Mouse (Mus musculus): ENCODE results near the gene Tns3. TPM values are rescaled to one million over a fixed set of nuclear protein-coding genes. Genes with fewer than 3 reads are reported as not detected.

Gene Tns3
- polyA plus RNA-seq, 1 experiment from 2014 or later: 8.8 TPM

DNA sequence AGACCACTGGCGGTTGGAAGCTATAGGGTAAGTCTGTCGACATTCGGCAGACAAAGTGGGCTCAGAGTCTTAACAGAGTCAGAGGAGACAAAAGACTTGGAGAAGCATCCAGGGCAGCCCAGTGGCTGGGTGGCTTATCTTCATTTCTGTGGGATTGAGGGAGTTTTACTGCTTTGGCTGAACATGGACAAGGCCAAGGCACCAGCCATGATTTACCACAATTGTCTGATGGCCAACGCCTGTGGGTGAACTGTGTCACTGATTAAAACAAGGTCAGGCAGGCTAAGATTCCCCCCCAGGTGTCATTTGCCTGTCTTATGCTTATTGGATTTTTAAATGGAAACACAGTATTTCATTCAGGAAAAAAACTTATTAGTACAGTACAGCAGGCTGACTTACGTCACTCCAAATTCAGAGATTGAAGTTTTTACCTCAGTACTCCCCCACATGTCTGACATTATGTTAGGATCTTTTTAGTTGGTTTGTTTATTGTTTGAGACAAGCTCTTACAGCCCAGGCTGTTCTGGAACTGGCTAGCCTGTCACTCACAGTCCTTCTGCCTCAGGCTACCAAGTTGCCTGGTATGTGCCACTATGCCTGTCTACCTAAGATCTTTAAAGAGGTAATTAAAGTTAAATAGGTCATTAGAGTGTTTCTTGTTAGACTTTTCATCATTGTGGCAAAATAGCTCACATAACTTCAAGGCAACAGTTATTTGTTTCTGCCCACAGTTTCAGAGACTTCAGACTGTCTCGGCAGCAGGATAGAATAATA, 11.6 kb upstream of the Tns3 start:
- 86% methylated on average over 6 of the region's 6 CpGs for WGBS
- Histone ChIP-seq H3K27ac (ENCODE audit: low read depth, low read length) (no peak overlapping the region), H3K36me3 (ENCODE audit: control insufficient read depth, insufficient read depth, low read length) (no peaks in the 10 kb centered on the region), H3K9me3 (ENCODE audit: control insufficient read depth, low read length) (no peaks in the 10 kb centered on the region), H3K27me3 (ENCODE audit: control insufficient read depth, insufficient read depth, low read length) (no peaks in the 10 kb centered on the region), H3K4me2 (ENCODE audit: low read depth, low read length, severe bottlenecking) (no peak overlapping the region), H3K4me3 (ENCODE audit: low read depth, low read length) (no peak overlapping the region), H3K9ac (ENCODE audit: low read length) (no peak overlapping the region), H3K4me1 (replicated peaks; ENCODE audit: control insufficient read depth, insufficient read depth, low read length) (no peaks in the 10 kb centered on the region)
- ATAC-seq (replicated peaks; ENCODE audit: low FRiP score) (no peak), DNase-seq (ENCODE audit: low spot score) (no peak)

DNA sequence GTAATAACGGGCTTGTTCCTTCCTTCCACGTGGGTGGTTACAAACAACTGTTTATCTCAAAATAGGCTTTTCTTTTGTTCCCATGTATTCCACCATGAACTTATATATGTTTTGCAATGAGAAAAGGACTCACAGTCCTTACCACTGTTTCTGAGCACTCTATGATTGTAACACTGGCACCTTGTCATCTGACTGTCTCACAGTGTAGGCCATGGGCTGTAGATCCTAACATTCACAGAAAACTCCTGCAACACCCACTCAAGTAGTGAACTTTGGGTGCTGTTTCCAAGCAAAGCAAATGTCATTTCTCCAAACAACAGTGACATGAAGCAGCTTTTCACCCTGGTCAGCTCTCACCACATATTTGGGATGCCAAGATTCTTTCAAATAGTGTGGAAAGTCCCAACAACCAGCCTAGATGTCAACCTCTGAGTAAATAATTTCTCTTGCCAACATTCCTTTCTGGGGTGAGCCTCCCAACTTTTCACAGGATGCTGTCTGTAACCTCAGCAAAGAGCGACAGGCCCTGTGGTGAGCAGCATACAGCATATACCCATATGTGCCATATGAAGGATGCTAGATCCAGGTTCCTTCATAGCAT, 10.3 kb upstream of the Tns3 start:
- no peak for ATAC-seq (replicated peaks; ENCODE audit: low FRiP score)
- no peak for DNase-seq (ENCODE audit: low spot score)
- Histone ChIP-seq H3K36me3 (ENCODE audit: control insufficient read depth, insufficient read depth, low read length) (no peaks in the 10 kb centered on the region), H3K27me3 (ENCODE audit: control insufficient read depth, insufficient read depth, low read length) (no peaks in the 10 kb centered on the region), H3K4me2 (ENCODE audit: low read depth, low read length, severe bottlenecking) (no peak overlapping the region), H3K4me1 (replicated peaks; ENCODE audit: control insufficient read depth, insufficient read depth, low read length) (no peaks in the 10 kb centered on the region), H3K9me3 (ENCODE audit: control insufficient read depth, low read length) (no peaks in the 10 kb centered on the region), H3K27ac (ENCODE audit: low read depth, low read length) (no peak overlapping the region), H3K9ac (ENCODE audit: low read length) (no peak overlapping the region), H3K4me3 (ENCODE audit: low read depth, low read length) (no peak overlapping the region)
- WGBS: 84% methylated on average over 3 of the region's 3 CpGs

DNA sequence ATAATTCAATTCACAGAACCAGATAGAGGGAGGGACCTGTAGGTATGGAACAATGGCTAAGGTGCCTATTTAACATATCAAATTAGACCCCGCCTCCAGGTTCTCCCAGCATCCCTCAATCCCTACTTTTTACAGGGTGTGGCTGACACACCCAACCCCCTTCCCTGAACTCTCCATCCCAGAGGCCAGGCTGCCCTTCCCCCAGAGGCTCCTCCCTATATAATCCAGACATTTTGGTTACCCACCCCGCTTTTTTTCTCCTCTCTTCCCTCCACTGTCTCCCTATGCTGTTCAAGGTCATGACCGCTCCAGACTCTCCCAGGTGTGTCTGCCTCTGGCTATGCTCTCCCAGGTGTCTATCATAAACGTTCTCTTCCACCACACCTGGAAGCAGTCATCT, 7.4 kb upstream of the Tns3 start:
- WGBS: 85% methylated on average over 4 of the region's 4 CpGs
- no peaks in the 10 kb centered on the region for H3K27me3 ChIP-seq (ENCODE audit: control insufficient read depth, insufficient read depth, low read length)
- ATAC-seq (replicated peaks; ENCODE audit: low FRiP score): 0 out of 2 replicates have a peak, but pooled peaks have one; percentile 10
- H3K9me3 ChIP-seq (ENCODE audit: control insufficient read depth, low read length): no peaks in the 10 kb centered on the region
- no peak overlapping the region for H3K4me2 ChIP-seq (ENCODE audit: low read depth, low read length, severe bottlenecking)
- no peak overlapping the region for H3K27ac ChIP-seq (ENCODE audit: low read depth, low read length)
- no peaks in the 10 kb centered on the region for H3K36me3 ChIP-seq (ENCODE audit: control insufficient read depth, insufficient read depth, low read length)
- H3K4me1 ChIP-seq (replicated peaks; ENCODE audit: control insufficient read depth, insufficient read depth, low read length): no peaks in the 10 kb centered on the region
- no peak overlapping the region for H3K9ac ChIP-seq (ENCODE audit: low read length)
- H3K4me3 ChIP-seq (ENCODE audit: low read depth, low read length): no peak overlapping the region
- DNase-seq (ENCODE audit: low spot score): no peak

DNA sequence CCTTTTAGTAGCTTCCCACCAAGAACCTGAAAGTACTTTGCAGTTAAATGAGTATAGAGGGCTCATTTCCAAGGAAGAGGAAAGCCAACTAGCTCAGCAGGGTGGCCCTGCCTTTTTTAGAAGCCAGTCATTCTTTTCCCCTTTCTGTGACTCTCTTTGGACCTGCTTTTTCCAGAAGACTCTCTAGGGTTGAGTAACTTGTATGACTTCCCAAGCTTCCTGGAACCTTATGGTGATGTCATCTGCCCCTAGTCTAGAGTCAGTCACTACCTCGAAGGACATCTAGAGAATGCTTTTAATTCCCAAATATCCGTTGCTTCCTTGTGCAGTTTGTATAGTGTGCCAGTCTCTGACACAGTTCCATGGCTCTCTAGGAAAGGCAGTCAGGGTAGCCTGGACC, 4.8 kb upstream of the Tns3 start:
- Histone ChIP-seq H3K4me1 (replicated peaks; ENCODE audit: control insufficient read depth, insufficient read depth, low read length) (no peaks in the 10 kb centered on the region; the same call in 1 of the 2 replicates), H3K9ac (ENCODE audit: low read length) (no peak overlapping the region), H3K4me3 (ENCODE audit: low read depth, low read length) (no peak overlapping the region), H3K4me2 (ENCODE audit: low read depth, low read length, severe bottlenecking) (no peak overlapping the region), H3K27me3 (ENCODE audit: control insufficient read depth, insufficient read depth, low read length) (peaks cover 7% of the 10 kb centered on the region; the same call in 1 of the 2 replicates), H3K36me3 (ENCODE audit: control insufficient read depth, insufficient read depth, low read length) (no peaks in the 10 kb centered on the region), H3K27ac (ENCODE audit: low read depth, low read length) (no peak overlapping the region), H3K9me3 (ENCODE audit: control insufficient read depth, low read length) (no peaks in the 10 kb centered on the region)
- WGBS: 89% methylated on average over 2 of the region's 2 CpGs
- DNase-seq (ENCODE audit: low spot score): no peak
- no peak for ATAC-seq (replicated peaks; ENCODE audit: low FRiP score)

DNA sequence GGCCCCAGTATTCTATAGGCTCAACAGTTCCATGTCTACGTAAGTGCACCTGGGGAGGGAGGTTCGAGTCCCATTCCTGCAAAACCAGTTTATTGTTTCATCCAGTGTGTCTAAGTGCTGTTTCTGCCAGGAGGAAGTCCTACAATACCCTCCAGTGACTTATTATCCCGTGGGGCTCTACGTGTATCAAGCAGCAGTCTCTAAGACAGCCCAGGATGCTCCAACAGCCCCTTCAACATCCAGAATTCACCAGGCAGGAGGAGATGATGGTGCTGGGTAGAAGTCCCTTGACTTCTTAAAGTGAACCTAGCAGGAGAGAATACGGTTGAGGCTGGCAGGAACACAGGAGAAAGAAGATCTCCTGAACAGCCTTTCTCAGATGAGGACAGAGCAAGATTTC, 462 bp upstream of the Tns3 start:
- peaks cover 2% of the 10 kb centered on the region; the same call in 1 of the 2 replicates for H3K4me1 ChIP-seq (replicated peaks; ENCODE audit: control insufficient read depth, insufficient read depth, low read length)
- no peak overlapping the region for H3K9ac ChIP-seq (ENCODE audit: low read length)
- no peak for DNase-seq (ENCODE audit: low spot score)

DNA sequence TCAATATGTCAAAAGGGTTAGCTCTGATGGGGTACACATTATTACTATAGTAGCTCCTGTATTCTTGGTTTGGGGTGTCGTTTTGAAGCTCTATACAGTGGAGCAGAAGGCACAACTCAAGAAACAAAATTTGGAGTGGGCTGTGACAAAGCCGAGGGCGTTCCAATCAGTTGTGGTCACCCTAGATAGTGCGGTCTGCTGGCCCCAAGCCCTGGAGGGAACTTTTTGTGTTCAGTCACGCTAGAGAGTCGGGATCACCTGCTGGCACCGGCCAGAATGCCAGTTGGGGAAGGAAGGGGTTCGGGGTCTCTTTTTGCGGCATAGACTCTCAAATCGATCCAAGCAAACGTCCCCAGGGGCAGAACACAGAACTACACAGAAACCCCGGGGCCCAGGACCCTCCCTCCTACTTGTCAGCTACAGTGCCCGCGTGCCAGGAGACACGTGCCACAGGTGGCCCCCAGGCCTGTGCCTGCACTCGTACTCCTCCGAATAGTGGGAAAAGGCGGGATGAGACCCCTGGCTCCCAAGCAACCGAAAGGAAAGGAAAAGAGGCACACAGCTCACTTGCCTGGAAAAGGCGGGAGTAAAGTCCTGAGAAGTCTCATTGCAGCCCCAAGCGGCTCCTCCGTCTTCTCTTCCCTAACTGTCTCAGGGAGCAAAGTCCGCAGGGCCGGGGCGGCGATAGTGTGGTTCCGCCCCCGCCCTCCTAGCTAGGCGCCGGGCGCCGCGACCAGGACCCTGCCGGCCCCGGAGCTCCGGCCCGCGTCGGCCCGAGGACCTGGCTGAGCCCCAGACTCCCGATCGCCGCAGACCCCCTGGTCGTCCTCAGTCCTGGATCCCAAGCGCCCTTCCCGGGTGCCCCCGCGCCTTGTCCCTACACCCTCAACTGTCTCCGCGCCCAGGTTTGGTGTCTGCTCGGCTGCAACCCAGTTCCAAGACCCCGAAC, 617 bp downstream of the Tns3 start:
- peak; percentile 81 for DNase-seq (ENCODE audit: low spot score)
- H3K36me3 ChIP-seq (ENCODE audit: control insufficient read depth, insufficient read depth, low read length): no peaks in the 10 kb centered on the region
- H3K27ac ChIP-seq (ENCODE audit: low read depth, low read length): no peak overlapping the region
- H3K9me3 ChIP-seq (ENCODE audit: control insufficient read depth, low read length): no peaks in the 10 kb centered on the region
- under 1% methylated on average over 52 of the region's 52 CpGs for WGBS
- peak overlapping the region; percentile 88 for H3K9ac ChIP-seq (ENCODE audit: low read length)
- ATAC-seq (replicated peaks; ENCODE audit: low FRiP score): peak; percentile 81
- H3K4me1 ChIP-seq (replicated peaks; ENCODE audit: control insufficient read depth, insufficient read depth, low read length): peaks cover 2% of the 10 kb centered on the region; the same call in 1 of the 2 replicates
- peak overlapping the region; percentile 89 for H3K4me2 ChIP-seq (ENCODE audit: low read depth, low read length, severe bottlenecking)
- peaks cover 7% of the 10 kb centered on the region; the same call in 1 of the 2 replicates for H3K27me3 ChIP-seq (ENCODE audit: control insufficient read depth, insufficient read depth, low read length)
- H3K4me3 ChIP-seq (ENCODE audit: low read depth, low read length): peak overlapping the region; percentile 66

More for the DNA sequence above, 462 bp upstream of the Tns3 start:
- WGBS: 48% methylated on average over 5 of the region's 5 CpGs
- H3K27ac ChIP-seq (ENCODE audit: low read depth, low read length): no peak overlapping the region
- H3K27me3 ChIP-seq (ENCODE audit: control insufficient read depth, insufficient read depth, low read length): peaks cover 7% of the 10 kb centered on the region; the same call in 1 of the 2 replicates
- no peaks in the 10 kb centered on the region for H3K36me3 ChIP-seq (ENCODE audit: control insufficient read depth, insufficient read depth, low read length)
- ATAC-seq (replicated peaks; ENCODE audit: low FRiP score): no peak
- H3K4me2 ChIP-seq (ENCODE audit: low read depth, low read length, severe bottlenecking): peak overlapping the region; percentile 89; the same call in 1 of the 2 replicates
- H3K9me3 ChIP-seq (ENCODE audit: control insufficient read depth, low read length): no peaks in the 10 kb centered on the region
- H3K4me3 ChIP-seq (ENCODE audit: low read depth, low read length): peak overlapping the region; percentile 66

DNA sequence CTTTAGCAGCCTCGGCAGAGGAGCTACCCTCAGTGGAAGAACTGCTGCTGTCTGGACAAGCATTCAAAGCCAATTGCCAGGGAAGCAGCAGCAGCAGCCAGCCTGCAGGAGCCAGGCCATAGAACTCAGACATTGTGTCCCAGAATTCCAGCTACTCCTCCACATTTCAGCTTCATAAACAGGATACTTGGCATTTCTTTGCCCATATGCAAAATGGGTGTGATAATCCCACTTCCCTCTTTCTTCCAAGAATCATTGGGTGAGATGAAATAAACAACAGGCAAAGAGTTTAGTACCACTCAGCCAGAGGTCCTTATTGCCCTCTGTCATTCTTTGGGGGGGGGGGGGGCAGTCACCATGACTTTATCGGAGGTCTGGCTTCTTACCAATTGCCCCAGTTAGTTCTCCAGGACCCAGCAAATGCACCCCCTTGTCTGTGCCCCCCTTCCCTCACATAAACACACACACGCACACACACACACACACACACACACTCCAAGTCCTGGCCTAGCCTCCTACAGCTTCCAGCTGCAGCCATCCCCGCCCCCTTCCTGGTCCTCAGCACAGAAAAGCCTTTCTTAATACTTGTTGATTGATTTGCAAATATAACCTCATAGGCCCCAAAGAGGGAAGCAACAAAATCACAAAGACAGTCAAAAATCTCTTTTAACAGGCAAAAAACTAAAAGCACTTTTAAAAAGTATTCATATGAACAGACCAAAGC, 1.5 kb downstream of the Tns3 start:
- no peaks in the 10 kb centered on the region for H3K36me3 ChIP-seq (ENCODE audit: control insufficient read depth, insufficient read depth, low read length)
- H3K4me1 ChIP-seq (replicated peaks; ENCODE audit: control insufficient read depth, insufficient read depth, low read length): peaks cover 2% of the 10 kb centered on the region; the same call in 1 of the 2 replicates
- peak overlapping the region; percentile 66; the same call in 1 of the 2 replicates for H3K4me3 ChIP-seq (ENCODE audit: low read depth, low read length)
- ATAC-seq (replicated peaks; ENCODE audit: low FRiP score): peak; percentile 50
- WGBS: 49% methylated on average over 4 of the region's 4 CpGs
- no peak overlapping the region for H3K27ac ChIP-seq (ENCODE audit: low read depth, low read length)
- no peak for DNase-seq (ENCODE audit: low spot score)
- peaks cover 7% of the 10 kb centered on the region; the same call in 1 of the 2 replicates for H3K27me3 ChIP-seq (ENCODE audit: control insufficient read depth, insufficient read depth, low read length)
- no peak overlapping the region for H3K9ac ChIP-seq (ENCODE audit: low read length)
- H3K4me2 ChIP-seq (ENCODE audit: low read depth, low read length, severe bottlenecking): peak overlapping the region; percentile 89
- no peaks in the 10 kb centered on the region for H3K9me3 ChIP-seq (ENCODE audit: control insufficient read depth, low read length)

DNA sequence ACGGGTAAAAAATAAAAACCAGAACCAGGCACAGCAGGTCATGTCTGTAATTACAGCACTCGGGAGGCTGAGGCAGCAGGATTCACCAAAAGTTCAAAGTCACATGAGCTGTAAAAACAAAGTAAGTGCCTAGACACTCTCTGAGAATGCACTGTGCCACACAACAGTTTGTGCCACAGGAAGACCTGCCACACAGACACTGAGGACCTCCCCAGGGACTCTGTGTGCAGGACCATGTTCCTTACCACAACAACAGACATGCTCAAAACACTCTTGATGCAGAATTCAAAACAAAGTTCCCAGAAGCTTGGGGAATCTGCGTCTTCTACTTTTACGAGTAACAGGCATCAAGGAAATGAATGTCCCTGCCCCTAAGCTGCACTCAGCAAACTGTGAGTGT, 3.4 kb downstream of the Tns3 start:
- ATAC-seq (replicated peaks; ENCODE audit: low FRiP score) (no peak), DNase-seq (ENCODE audit: low spot score) (no peak)
- Histone ChIP-seq H3K36me3 (ENCODE audit: control insufficient read depth, insufficient read depth, low read length) (no peaks in the 10 kb centered on the region), H3K4me1 (replicated peaks; ENCODE audit: control insufficient read depth, insufficient read depth, low read length) (peaks cover 2% of the 10 kb centered on the region; the same call in 1 of the 2 replicates), H3K9ac (ENCODE audit: low read length) (no peak overlapping the region), H3K27me3 (ENCODE audit: control insufficient read depth, insufficient read depth, low read length) (peaks cover 7% of the 10 kb centered on the region; the same call in 1 of the 2 replicates), H3K27ac (ENCODE audit: low read depth, low read length) (no peak overlapping the region), H3K4me3 (ENCODE audit: low read depth, low read length) (no peak overlapping the region), H3K4me2 (ENCODE audit: low read depth, low read length, severe bottlenecking) (no peak overlapping the region), H3K9me3 (ENCODE audit: control insufficient read depth, low read length) (no peaks in the 10 kb centered on the region)
- 87% methylated on average over 4 of the region's 4 CpGs for WGBS

Data from forebrain, embryonic 11.5 days (tissue).